Mouse (Mus musculus): ENCODE results near the gene Olfr1234. TPM values are rescaled to one million over a fixed set of nuclear protein-coding genes. Genes with fewer than 3 reads are reported as not detected.

Olfr1234 gene
- polyA plus RNA-seq (2012; rRNA removed): not detected in 2 replicates

DNA sequence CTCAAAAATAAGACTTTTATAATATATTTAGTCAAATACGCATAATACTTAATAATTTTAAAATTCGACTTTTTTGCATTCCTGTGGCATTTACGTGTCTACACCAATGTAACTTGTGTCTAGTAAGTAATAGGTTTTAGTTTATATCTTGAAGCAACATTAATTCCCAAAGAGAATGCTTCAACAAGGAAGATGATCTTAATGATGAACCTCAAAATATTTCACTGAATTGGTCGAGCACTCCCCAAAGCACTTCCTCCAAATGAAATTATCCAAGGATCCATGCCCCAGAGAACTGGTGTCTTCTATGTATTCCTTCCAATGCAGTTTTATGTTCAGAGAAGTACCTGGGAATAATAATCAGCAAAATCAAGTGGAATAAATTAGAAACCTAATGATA, at the start of gene Olfr1234:
Olfr1234 (minus strand) TSS at position 101 of the 400 bp plus-strand sequence.
- no peak within 1 kb of the TSS for H3K27ac ChIP-seq (ENCODE audit: insufficient read depth, low read depth, low read length)
- TF ChIP-seq POLR2A (IDR thresholded peaks at IDR 0.05; ENCODE audit: low read depth, low read length) (no peak), CTCF (IDR thresholded peaks at IDR 0.05; ENCODE audit: extremely low read depth, insufficient read length, insufficient replicate concordance, low read depth, low read length) (no peak)
- no peaks in the 10 kb centered on the region for H3K4me1 ChIP-seq (ENCODE audit: control insufficient read depth, insufficient read depth, insufficient read length, low read length)
- no peaks in the 10 kb centered on the region for H3K27me3 ChIP-seq (ENCODE audit: control insufficient read depth, insufficient read depth, low read length)
- H3K36me3 ChIP-seq (ENCODE audit: control insufficient read depth, insufficient read depth, low read length): no peaks in the 10 kb centered on the region
- H3K4me3 ChIP-seq (ENCODE audit: low read depth, low read length): no peak within 1 kb of the TSS
- 80% methylated on average over 4 of the region's 4 CpGs for WGBS

DNA sequence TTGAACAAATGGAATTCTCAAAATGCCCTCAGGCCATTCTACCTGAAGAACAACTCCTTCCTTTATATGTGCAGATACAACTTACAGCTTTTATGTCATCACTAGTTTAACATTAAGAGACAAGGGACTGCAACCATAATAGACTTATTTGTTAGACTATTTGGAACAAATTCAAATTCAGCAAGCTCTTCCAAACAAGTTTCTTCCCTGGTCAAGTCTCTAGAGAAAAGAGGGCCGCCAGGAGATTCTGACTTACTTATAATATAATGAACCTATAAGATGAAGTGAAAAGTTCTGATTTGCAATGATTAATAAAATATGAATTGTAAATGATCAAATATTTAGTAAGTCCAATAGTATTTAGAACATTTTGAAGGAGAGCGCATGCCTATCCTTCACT, 44.9 kb upstream of the Olfr1234 start, which contains the start of gene Olfr1238:
Olfr1238 (minus strand) TSS at position 101 of the 400 bp plus-strand sequence.
- no peak within 1 kb of the TSS for H3K27ac ChIP-seq (ENCODE audit: insufficient read depth, low read depth, low read length)
- TF ChIP-seq POLR2A (IDR thresholded peaks at IDR 0.05; ENCODE audit: low read depth, low read length): no peak
- no peak for TF ChIP-seq CTCF (IDR thresholded peaks at IDR 0.05; ENCODE audit: extremely low read depth, insufficient read length, insufficient replicate concordance, low read depth, low read length)
- H3K27me3 ChIP-seq (ENCODE audit: control insufficient read depth, insufficient read depth, low read length): no peaks in the 10 kb centered on the region
- WGBS: 89% methylated on average over 2 of the region's 2 CpGs
- no peaks in the 10 kb centered on the region for H3K4me1 ChIP-seq (ENCODE audit: control insufficient read depth, insufficient read depth, insufficient read length, low read length)
- H3K36me3 ChIP-seq (ENCODE audit: control insufficient read depth, insufficient read depth, low read length): no peaks in the 10 kb centered on the region
- no peak within 1 kb of the TSS for H3K4me3 ChIP-seq (ENCODE audit: low read depth, low read length)

DNA sequence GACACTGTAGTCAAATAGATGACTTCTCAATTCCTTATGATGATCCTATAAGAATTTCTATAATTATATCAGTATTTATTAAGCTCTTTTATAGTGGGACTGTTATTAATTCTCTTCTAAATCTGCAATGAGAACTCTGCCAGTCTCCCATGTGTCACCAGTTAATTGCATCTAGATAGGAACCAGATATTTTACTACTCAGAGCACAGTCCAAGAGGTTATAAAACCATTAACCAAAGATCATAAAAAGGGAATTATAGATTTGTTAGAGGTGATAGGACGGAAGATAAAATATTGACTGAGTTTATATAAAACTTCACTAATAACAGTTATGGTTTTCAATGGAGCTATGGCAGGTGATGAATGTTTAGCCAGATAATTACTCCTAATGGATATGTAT, 36.2 kb upstream of the Olfr1234 start:
- TF ChIP-seq CTCF (IDR thresholded peaks at IDR 0.05; ENCODE audit: extremely low read depth, insufficient read length, insufficient replicate concordance, low read depth, low read length) (no peak), POLR2A (IDR thresholded peaks at IDR 0.05; ENCODE audit: low read depth, low read length) (no peak)
- H3K36me3 ChIP-seq (ENCODE audit: control insufficient read depth, insufficient read depth, low read length): no peaks in the 10 kb centered on the region
- no peak overlapping the region for H3K27ac ChIP-seq (ENCODE audit: insufficient read depth, low read depth, low read length)
- no peaks in the 10 kb centered on the region for H3K4me1 ChIP-seq (ENCODE audit: control insufficient read depth, insufficient read depth, insufficient read length, low read length)
- no peaks in the 10 kb centered on the region for H3K27me3 ChIP-seq (ENCODE audit: control insufficient read depth, insufficient read depth, low read length)
- WGBS: 28% methylated on average over 1 of the region's 1 CpGs
- no peak overlapping the region for H3K4me3 ChIP-seq (ENCODE audit: low read depth, low read length)

DNA sequence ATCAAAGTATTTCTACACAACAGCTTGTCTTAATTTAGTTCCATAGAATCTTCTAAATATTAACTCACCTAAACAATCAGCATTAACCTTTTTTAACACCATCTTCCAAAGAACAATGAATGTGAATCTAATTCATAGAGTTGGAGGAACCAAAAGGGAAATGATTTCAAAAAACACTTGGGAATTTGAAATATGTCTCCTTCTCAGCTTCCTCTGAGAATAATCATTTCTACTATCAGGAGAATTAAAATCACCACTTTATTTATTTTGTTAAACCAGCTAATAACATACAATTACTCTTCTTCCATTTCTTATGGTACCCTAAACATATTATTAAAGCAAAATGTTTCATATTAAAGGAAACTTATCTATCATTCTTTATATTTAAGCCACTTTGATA, 22.4 kb downstream of the Olfr1234 start, which contains the start of gene Olfr1233:
Olfr1233 (minus strand) TSS at position 101 of the 400 bp plus-strand sequence.
- H3K27me3 ChIP-seq (ENCODE audit: control insufficient read depth, insufficient read depth, low read length): no peaks in the 10 kb centered on the region
- H3K4me3 ChIP-seq (ENCODE audit: low read depth, low read length): no peak within 1 kb of the TSS
- H3K27ac ChIP-seq (ENCODE audit: insufficient read depth, low read depth, low read length): no peak within 1 kb of the TSS
- no peaks in the 10 kb centered on the region for H3K4me1 ChIP-seq (ENCODE audit: control insufficient read depth, insufficient read depth, insufficient read length, low read length)
- TF ChIP-seq POLR2A (IDR thresholded peaks at IDR 0.05; ENCODE audit: low read depth, low read length) (no peak), CTCF (IDR thresholded peaks at IDR 0.05; ENCODE audit: extremely low read depth, insufficient read length, insufficient replicate concordance, low read depth, low read length) (no peak)
- no peaks in the 10 kb centered on the region for H3K36me3 ChIP-seq (ENCODE audit: control insufficient read depth, insufficient read depth, low read length)

DNA sequence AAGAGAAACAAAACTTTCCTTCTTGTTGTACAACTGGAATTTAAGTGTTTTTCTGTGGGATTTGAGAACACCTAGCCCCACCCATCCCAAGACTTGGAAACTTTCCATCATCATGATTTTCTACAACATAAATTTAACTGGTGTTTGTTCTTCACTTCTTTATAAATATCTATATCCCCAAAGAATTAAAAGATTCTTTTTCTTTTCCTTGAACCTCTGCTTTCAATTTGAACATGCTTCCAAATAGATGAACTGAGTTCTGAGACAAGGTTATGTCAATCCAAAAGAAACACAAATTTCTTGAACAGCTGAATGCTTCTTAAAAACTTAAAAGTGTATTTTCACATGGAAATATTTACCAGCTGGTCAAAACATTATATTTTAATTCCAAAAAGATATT, 35.1 kb downstream of the Olfr1234 start, which contains the start of gene Olfr1232:
Olfr1232 (minus strand) TSS at position 101 of the 400 bp plus-strand sequence.
- H3K36me3 ChIP-seq (ENCODE audit: control insufficient read depth, insufficient read depth, low read length): no peaks in the 10 kb centered on the region
- no peak for TF ChIP-seq CTCF (IDR thresholded peaks at IDR 0.05; ENCODE audit: extremely low read depth, insufficient read length, insufficient replicate concordance, low read depth, low read length)

More for the DNA sequence above, 35.1 kb downstream of the Olfr1234 start, which contains the start of gene Olfr1232:
- Histone ChIP-seq H3K4me1 (ENCODE audit: control insufficient read depth, insufficient read depth, insufficient read length, low read length) (no peaks in the 10 kb centered on the region), H3K4me3 (ENCODE audit: low read depth, low read length) (no peak within 1 kb of the TSS), H3K27ac (ENCODE audit: insufficient read depth, low read depth, low read length) (no peak within 1 kb of the TSS), H3K27me3 (ENCODE audit: control insufficient read depth, insufficient read depth, low read length) (no peaks in the 10 kb centered on the region)

Other genes starting within 250 kb of the Olfr1234 start
- not detected in 2 replicates for gene Olfr1221, start 247.6 kb downstream of the Olfr1234 start, polyA plus RNA-seq (2012; rRNA removed)
- gene Olfr1222, start 231.8 kb downstream of the Olfr1234 start, polyA plus RNA-seq (2012; rRNA removed): not detected in 2 replicates
- gene Olfr1223, start 213.3 kb downstream of the Olfr1234 start, polyA plus RNA-seq (2012; rRNA removed): not detected in 2 replicates
- gene Olfr1224-ps1, start 200.8 kb downstream of the Olfr1234 start, polyA plus RNA-seq (2012; rRNA removed): not detected in 2 replicates
- gene Olfr1225, start 190.2 kb downstream of the Olfr1234 start, polyA plus RNA-seq (2012; rRNA removed): not detected in 2 replicates
- gene Olfr1226, start 164.8 kb downstream of the Olfr1234 start, polyA plus RNA-seq (2012; rRNA removed): not detected in 2 replicates
- gene Olfr1228, start 110.8 kb downstream of the Olfr1234 start, polyA plus RNA-seq (2012; rRNA removed): not detected in 2 replicates
- not detected in 2 replicates for gene Olfr1229, start 76.9 kb downstream of the Olfr1234 start, polyA plus RNA-seq (2012; rRNA removed)
- not detected in 2 replicates for gene Olfr1230, start 67.6 kb downstream of the Olfr1234 start, polyA plus RNA-seq (2012; rRNA removed)
- gene Olfr1231, start 57.8 kb downstream of the Olfr1234 start, polyA plus RNA-seq (2012; rRNA removed): not detected in 2 replicates
- gene Olfr1232, start 35.2 kb downstream of the Olfr1234 start, polyA plus RNA-seq (2012; rRNA removed): not detected in 2 replicates
- gene Olfr1233, start 22.5 kb downstream of the Olfr1234 start, polyA plus RNA-seq (2012; rRNA removed): not detected in 2 replicates
- not detected in 2 replicates for gene Olfr1238, start 44.8 kb upstream of the Olfr1234 start, polyA plus RNA-seq (2012; rRNA removed)
- gene Olfr1239, start 55.5 kb upstream of the Olfr1234 start, polyA plus RNA-seq (2012; rRNA removed): not detected in 2 replicates
- not detected in 2 replicates for gene Olfr1240, start 78.1 kb upstream of the Olfr1234 start, polyA plus RNA-seq (2012; rRNA removed)
- not detected in 2 replicates for gene Olfr1241, start 122.3 kb upstream of the Olfr1234 start, polyA plus RNA-seq (2012; rRNA removed)
- gene Olfr1242, start 133.5 kb upstream of the Olfr1234 start, polyA plus RNA-seq (2012; rRNA removed): not detected in 2 replicates
- gene Olfr1243, start 166.6 kb upstream of the Olfr1234 start, polyA plus RNA-seq (2012; rRNA removed): not detected in 2 replicates
- not detected in 2 replicates for gene Olfr1245, start 213.6 kb upstream of the Olfr1234 start, polyA plus RNA-seq (2012; rRNA removed)
- gene Olfr1246, start 228.3 kb upstream of the Olfr1234 start, polyA plus RNA-seq (2012; rRNA removed): not detected in 2 replicates
- not detected in 2 replicates for gene Olfr1247, start 249.3 kb upstream of the Olfr1234 start, polyA plus RNA-seq (2012; rRNA removed)